Mouse (Mus musculus): Measurements from ENCODE around the gene Tbc1d16. TPM values are rescaled to one million over a fixed set of nuclear protein-coding genes. Genes with fewer than 3 reads are reported as not detected.
A peak's percentile ranks its signal among the peaks of the same experiment; 100 is the strongest.
"Not testable (repeated sequence)": the region's sequence is repeated elsewhere in the genome, so short reads cannot be mapped to it uniquely, and the experiment has no call there.

Gene Tbc1d16
- 3.5 and 4.3 TPM in 2 replicates for total RNA-seq (2017)

GRCm38 (mm10) chr11:119228091-119228781, at the start of gene Tbc1d16, which contains the start of gene Ccdc40:
Gene Tbc1d16 (minus strand): TSS chr11:119228499.
Gene Ccdc40 (plus strand): TSS chr11:119228572.
- peak; percentile 68 for ATAC-seq (replicated peaks; ENCODE audit: low read depth, poor library complexity, severe bottlenecking)

GRCm38 (mm10) chr11:119273186-119273930, 45.1 kb upstream of the Tbc1d16 start:
- ATAC-seq (replicated peaks; ENCODE audit: low read depth, poor library complexity, severe bottlenecking): peak; percentile 26; the same call in 1 of the 2 replicates

- not testable (repeated sequence) for ATAC-seq (replicated peaks; ENCODE audit: low read depth, poor library complexity, severe bottlenecking)
These were observed 44.2 kb upstream of the Tbc1d16 start for GRCm38 (mm10) chr11:119272492-119272891.

GRCm38 (mm10) chr11:119268557-119269195, 40.4 kb upstream of the Tbc1d16 start:
- no peak for ATAC-seq (replicated peaks; ENCODE audit: low read depth, poor library complexity, severe bottlenecking)

- peak; percentile 97 for ATAC-seq (replicated peaks; ENCODE audit: low read depth, poor library complexity, severe bottlenecking)
These were observed 39.7 kb upstream of the Tbc1d16 start, which contains the start of gene Gaa for GRCm38 (mm10) chr11:119267768-119268556. Gene Gaa (plus strand): TSS chr11:119267887.

- ATAC-seq (replicated peaks; ENCODE audit: low read depth, poor library complexity, severe bottlenecking): no peak
These were observed 39.0 kb upstream of the Tbc1d16 start for GRCm38 (mm10) chr11:119267241-119267674.

- ATAC-seq (replicated peaks; ENCODE audit: low read depth, poor library complexity, severe bottlenecking): no peak
These were observed 37.5 kb upstream of the Tbc1d16 start for GRCm38 (mm10) chr11:119265811-119266210.

- ATAC-seq (replicated peaks; ENCODE audit: low read depth, poor library complexity, severe bottlenecking): no peak
These were observed 36.1 kb upstream of the Tbc1d16 start for GRCm38 (mm10) chr11:119264413-119264812.

- ATAC-seq (replicated peaks; ENCODE audit: low read depth, poor library complexity, severe bottlenecking): no peak
These were observed 31.7 kb upstream of the Tbc1d16 start for GRCm38 (mm10) chr11:119259977-119260376.

GRCm38 (mm10) chr11:119258572-119259322, 30.4 kb upstream of the Tbc1d16 start:
- peak; percentile 70 for ATAC-seq (replicated peaks; ENCODE audit: low read depth, poor library complexity, severe bottlenecking)

GRCm38 (mm10) chr11:119258216-119258571, 29.9 kb upstream of the Tbc1d16 start:
- ATAC-seq (replicated peaks; ENCODE audit: low read depth, poor library complexity, severe bottlenecking): no peak

- ATAC-seq (replicated peaks; ENCODE audit: low read depth, poor library complexity, severe bottlenecking): not testable (repeated sequence)
These were observed 28.3 kb upstream of the Tbc1d16 start for GRCm38 (mm10) chr11:119256557-119256956.

GRCm38 (mm10) chr11:119252854-119253541, 24.7 kb upstream of the Tbc1d16 start:
- ATAC-seq (replicated peaks; ENCODE audit: low read depth, poor library complexity, severe bottlenecking): peak; percentile 85

GRCm38 (mm10) chr11:119250998-119251397, 22.7 kb upstream of the Tbc1d16 start:
- ATAC-seq (replicated peaks; ENCODE audit: low read depth, poor library complexity, severe bottlenecking): no peak

GRCm38 (mm10) chr11:119249011-119249410, 20.7 kb upstream of the Tbc1d16 start:
- peak; percentile 68 for ATAC-seq (replicated peaks; ENCODE audit: low read depth, poor library complexity, severe bottlenecking)

- not testable (repeated sequence) for ATAC-seq (replicated peaks; ENCODE audit: low read depth, poor library complexity, severe bottlenecking)
These were observed 17.2 kb upstream of the Tbc1d16 start for GRCm38 (mm10) chr11:119245543-119245942.

GRCm38 (mm10) chr11:119239480-119239879, 11.2 kb upstream of the Tbc1d16 start:
- ATAC-seq (replicated peaks; ENCODE audit: low read depth, poor library complexity, severe bottlenecking): no peak

- peak; percentile 68 for ATAC-seq (replicated peaks; ENCODE audit: low read depth, poor library complexity, severe bottlenecking)
These were observed 10.0 kb upstream of the Tbc1d16 start for GRCm38 (mm10) chr11:119238305-119238721.
